Mouse (Mus musculus) myocyte (in vitro differentiated cells): Measurements from ENCODE around the gene Olfr12. TPM values are rescaled to one million over a fixed set of nuclear protein-coding genes. Genes with fewer than 3 reads are reported as not detected.

Experiments used
- H3K27me3 ChIP-seq: one replicate; pipeline ENCODE4 v1.6.1; 2011; ENCODE audit not compliant: control insufficient read depth, insufficient read depth, insufficient read length
- H3K36me3 ChIP-seq: one replicate; pipeline ENCODE4 v1.6.1; 2011; ENCODE audit not compliant: control insufficient read depth, insufficient read depth
- H3K4me2 ChIP-seq: one replicate; pipeline ENCODE4 v1.6.1; 2011; ENCODE audit warnings: low read depth, control low read depth
- H3K4me3 ChIP-seq: one replicate; pipeline ENCODE4 v1.5.1; 2011; ENCODE audit warnings: mild to moderate bottlenecking, control low read depth, moderate library complexity
- H3K79me2 ChIP-seq: one replicate; pipeline ENCODE4 v1.6.1; 2011; ENCODE audit not compliant: control insufficient read depth, insufficient read depth
- H3ac ChIP-seq: one replicate; pipeline ENCODE4 v1.6.1; 2011; ENCODE audit not compliant: control insufficient read depth, insufficient read length
- CEBPB ChIP-seq: IDR thresholded peaks from 2 replicates; pipeline ENCODE4 v1.6.1; 2011; ENCODE audit warnings: mild to moderate bottlenecking, moderate library complexity; ENCODE audit not compliant: poor library complexity, insufficient read depth, severe bottlenecking
- E2F4 ChIP-seq: IDR thresholded peaks from one replicate; pipeline ENCODE4 v1.6.1; 2011; ENCODE audit warnings: mild to moderate bottlenecking, control low read depth, moderate library complexity; ENCODE audit not compliant: insufficient read depth
- MAX ChIP-seq: IDR thresholded peaks from one replicate; pipeline ENCODE4 v1.6.1; 2011; ENCODE audit warnings: low read depth, mild to moderate bottlenecking, control low read depth
- MYOD1 ChIP-seq, 3 experiments: IDR thresholded peaks; one replicate each; pipeline ENCODE4 v1.6.1; 2011; ENCODE audit warnings: control low read depth in 2 of 3, low read depth in 2 of 3, mild to moderate bottlenecking in 2 of 3, moderate library complexity in 1 of 3; ENCODE audit not compliant: insufficient read length in 2 of 3, control insufficient read depth in 1 of 3
- MYOG ChIP-seq, 3 experiments: IDR thresholded peaks; one replicate each; pipeline ENCODE4 v1.6.1; 2011; ENCODE audit warnings: control low read depth in 2 of 3, low read depth in 2 of 3, mild to moderate bottlenecking in 2 of 3; ENCODE audit not compliant: insufficient read length in 2 of 3, control insufficient read depth in 1 of 3, insufficient read depth in 1 of 3
- POLR2A ChIP-seq: IDR thresholded peaks from one replicate; pipeline ENCODE4 v1.6.1; 2011; ENCODE audit warnings: low read depth, mild to moderate bottlenecking, control low read depth, moderate library complexity; ENCODE audit not compliant: insufficient read length
- POLR2AphosphoS2 ChIP-seq: IDR thresholded peaks from one replicate; pipeline ENCODE4 v1.6.1; 2011; ENCODE audit warnings: low read depth, control low read depth; ENCODE audit not compliant: insufficient read length
- REST ChIP-seq: IDR thresholded peaks from one replicate; pipeline ENCODE4 v1.6.1; 2011; ENCODE audit warnings: mild to moderate bottlenecking, control low read depth, moderate library complexity; ENCODE audit not compliant: insufficient read depth, insufficient read length
- SRF ChIP-seq: IDR thresholded peaks from one replicate; pipeline ENCODE4 v1.6.1; 2011; ENCODE audit warnings: low read depth; ENCODE audit not compliant: control insufficient read depth, insufficient read length
- TCF12 ChIP-seq: IDR thresholded peaks from one replicate; pipeline ENCODE4 v1.6.1; 2011; ENCODE audit warnings: mild to moderate bottlenecking, control low read depth; ENCODE audit not compliant: poor library complexity, insufficient read depth, severe bottlenecking
- TCF3 ChIP-seq: IDR thresholded peaks from one replicate; pipeline ENCODE4 v1.6.1; 2011; ENCODE audit warnings: low read depth, control low read depth; ENCODE audit not compliant: insufficient read length
- USF1 ChIP-seq: IDR thresholded peaks from one replicate; pipeline ENCODE4 v1.6.1; 2011; ENCODE audit warnings: low read depth, mild to moderate bottlenecking, control low read depth, moderate library complexity
- polyA plus RNA-seq: library from polyadenylated mRNA; unstranded; fragments of >200 nt; fragmentation: generic; extraction: Trizol; gene quantifications from one replicate; pipeline ENCODE4 v1.2.1, GENCODE M21; 2012; ENCODE audit warnings: missing spikeins

Gene Olfr12
- polyA plus RNA-seq, 1 experiment = not detected

GRCm38 (mm10) chr1:92644916-92645315, 27.3 kb downstream of the Olfr12 start:
- H3K79me2 ChIP-seq = peaks cover 17% of the 10 kb centered on the region
- no peaks in the 10 kb centered on the region for H3K36me3 ChIP-seq
- no peak overlapping the region for H3K4me2 ChIP-seq
- H3K27me3 ChIP-seq = no peaks in the 10 kb centered on the region
- no peak overlapping the region for H3ac ChIP-seq
- no peak overlapping the region for H3K4me3 ChIP-seq
- TF ChIP-seq MYOD1 (IDR thresholded peaks at IDR 0.05; ENCODE audit: control insufficient read depth in 1 of 3, insufficient read length in 2 of 3, low read depth in 2 of 3) (no peak), MAX (no peak), CEBPB (no peak), SRF (no peak), TCF3 (no peak), TCF12 (no peak), MYOG (IDR thresholded peaks at IDR 0.05; ENCODE audit: control insufficient read depth in 1 of 3, insufficient read depth in 1 of 3, insufficient read length in 2 of 3, low read depth in 2 of 3) (no peak), POLR2AphosphoS2 (no peak), E2F4 (no peak), POLR2A (no peak)

- H3ac ChIP-seq = no peak overlapping the region
- no peaks in the 10 kb centered on the region for H3K36me3 ChIP-seq
- no peak for TF ChIP-seq TCF3
- no peak for TF ChIP-seq TCF12
- TF ChIP-seq USF1 = no peak
- no peak for TF ChIP-seq MAX
- H3K27me3 ChIP-seq = no peaks in the 10 kb centered on the region
- no peak overlapping the region for H3K4me3 ChIP-seq
- peaks cover 5% of the 10 kb centered on the region for H3K79me2 ChIP-seq
- no peak overlapping the region for H3K4me2 ChIP-seq
Observed at GRCm38 (mm10) chr1:92646111-92646510, 28.5 kb downstream of the Olfr12 start.

- Histone ChIP-seq H3ac (no peak overlapping the region), H3K4me2 (no peak overlapping the region), H3K4me3 (no peak overlapping the region), H3K27me3 (no peaks in the 10 kb centered on the region), H3K36me3 (no peaks in the 10 kb centered on the region), H3K79me2 (no peaks in the 10 kb centered on the region)
- TF ChIP-seq SRF = no peak
- no peak for TF ChIP-seq POLR2AphosphoS2
- no peak for TF ChIP-seq REST
- no peak for TF ChIP-seq E2F4
- no peak for TF ChIP-seq MAX
- no peak for TF ChIP-seq CEBPB
- no peak for TF ChIP-seq POLR2A
- TF ChIP-seq TCF3 = no peak
- TF ChIP-seq TCF12 = no peak
- no peak for TF ChIP-seq USF1
- no peak for TF ChIP-seq MYOG (IDR thresholded peaks at IDR 0.05; ENCODE audit: control insufficient read depth in 1 of 3, insufficient read depth in 1 of 3, insufficient read length in 2 of 3, low read depth in 2 of 3)
- TF ChIP-seq MYOD1 (IDR thresholded peaks at IDR 0.05; ENCODE audit: control insufficient read depth in 1 of 3, insufficient read length in 2 of 3, low read depth in 2 of 3) = no peak
Observed at GRCm38 (mm10) chr1:92646601-92647000, 29.0 kb downstream of the Olfr12 start.

GRCm38 (mm10) chr1:92647026-92647425, 29.4 kb downstream of the Olfr12 start:
- Histone ChIP-seq H3K79me2 (no peaks in the 10 kb centered on the region), H3K4me3 (no peak overlapping the region), H3K4me2 (no peak overlapping the region), H3ac (no peak overlapping the region), H3K27me3 (no peaks in the 10 kb centered on the region), H3K36me3 (no peaks in the 10 kb centered on the region)
- no peak for TF ChIP-seq TCF3
- TF ChIP-seq TCF12 = no peak
- no peak for TF ChIP-seq MYOD1 (IDR thresholded peaks at IDR 0.05; ENCODE audit: control insufficient read depth in 1 of 3, insufficient read length in 2 of 3, low read depth in 2 of 3)
- TF ChIP-seq E2F4 = no peak
- TF ChIP-seq USF1 = no peak
- TF ChIP-seq CEBPB = no peak
- no peak for TF ChIP-seq REST
- TF ChIP-seq SRF = no peak
- no peak for TF ChIP-seq POLR2A
- TF ChIP-seq MYOG (IDR thresholded peaks at IDR 0.05; ENCODE audit: control insufficient read depth in 1 of 3, insufficient read depth in 1 of 3, insufficient read length in 2 of 3, low read depth in 2 of 3) = no peak
- no peak for TF ChIP-seq POLR2AphosphoS2
- TF ChIP-seq MAX = no peak

GRCm38 (mm10) chr1:92647752-92648151, 30.2 kb downstream of the Olfr12 start:
- no peaks in the 10 kb centered on the region for H3K79me2 ChIP-seq
- H3ac ChIP-seq = no peak overlapping the region
- TF ChIP-seq REST (no peak), E2F4 (no peak), USF1 (no peak)
- H3K27me3 ChIP-seq = no peaks in the 10 kb centered on the region
- H3K4me2 ChIP-seq = peak overlapping the region; percentile 48
- no peaks in the 10 kb centered on the region for H3K36me3 ChIP-seq
- H3K4me3 ChIP-seq = no peak overlapping the region
